Comparison of ENCODE assay signal across 9 mouse cellular contexts in genomic region chr19:16434879-16435278, GRCm38 (mm10). TPM values are rescaled to one million over a fixed set of nuclear protein-coding genes. Genes with fewer than 3 reads are reported as not detected.
A peak's percentile ranks its signal among the peaks of the same experiment; 100 is the strongest.
DNase-seq lines count a peak whose midpoint lies in the region; ATAC-seq lines count a peak whose summit lies in the region.
"Had no signal": no experiment of that assay in that cellular context is flagged by ENCODE, and none has a peak within 500 bp of the region (broad histone marks: within the 10 kb centered on the region; RNA-seq: fewer than 3 reads in every experiment).

No protein-coding gene starts in this region.

- peaks cover 65% of the 10 kb centered on the region for H3K27me3 ChIP-seq in forebrain, embryonic 10.5 days (ENCODE audit: poor library complexity, severe bottlenecking)
- H3K27me3 ChIP-seq in lung, embryonic 15.5 days, result no peaks in the 10 kb centered on the region

- H3K9ac ChIP-seq in lung, embryonic 15.5 days, result no peak overlapping the region

- H3K4me1 ChIP-seq in forebrain, embryonic 10.5 days, result peaks cover 50% of the 10 kb centered on the region
- H3K4me1 ChIP-seq in lung, embryonic 15.5 days, result peaks cover 45% of the 10 kb centered on the region

- 24% methylated on average over 9 of the region's 9 CpGs for WGBS in forebrain, embryonic 10.5 days
- 9% methylated on average over 9 of the region's 9 CpGs for WGBS in lung, embryonic 15.5 days

- H3K36me3 ChIP-seq in forebrain, embryonic 10.5 days (replicated peaks), result no peaks in the 10 kb centered on the region
- no peaks in the 10 kb centered on the region for H3K36me3 ChIP-seq in lung, embryonic 15.5 days

- H3K4me3 ChIP-seq in forebrain, embryonic 10.5 days, result peak overlapping the region; percentile 52
- H3K4me3 ChIP-seq in lung, embryonic 15.5 days, result peak overlapping the region; percentile 43

- peak; percentile 40 for ATAC-seq in inflammation-experienced regulatory T-cells, adult 6 months
- peak; percentile 9; the same call in 1 of the 2 replicates for ATAC-seq in lung, embryonic 15.5 days (ENCODE audit: borderline replicate concordance, extremely low read depth, low FRiP score, low TSS enrichment)

- H3K4me2 ChIP-seq in lung, embryonic 15.5 days, result peak overlapping the region; percentile 89

- H3K9me3 ChIP-seq in forebrain, embryonic 10.5 days, result no peaks in the 10 kb centered on the region
- no peaks in the 10 kb centered on the region for H3K9me3 ChIP-seq in lung, embryonic 15.5 days

- no peak overlapping the region for H3K27ac ChIP-seq in forebrain, embryonic 10.5 days
- peak overlapping the region; percentile 66 for H3K27ac ChIP-seq in lung, embryonic 15.5 days

- peak; percentile 35 for DNase-seq in gastrocnemius, adult 18-20 months (ENCODE audit: low spot score)
- no peak for DNase-seq in gastrocnemius, adult 8-10 months (ENCODE audit: low spot score in 2 of 2)
- no peak for DNase-seq in forebrain, embryonic 10.5 days (ENCODE audit: extremely low spot score, low spot score)
- peak; percentile 50 for DNase-seq in retina, postnatal 1 day
- DNase-seq in urinary bladder, postnatal 14 days (ENCODE audit: low spot score), result no peak
- no peak for DNase-seq in spleen, postnatal 36 days (ENCODE audit: low spot score in 2 of 2)

RNA-seq across cellular contexts. Expression of gene Gna14, which starts 0.7 kb away (rescaled TPM):
- 1 to 10 TPM in 1 of 2 experiments, under 1 TPM in 1; 0.64 to 1.5 TPM for total RNA-seq in gastrocnemius, adult 18-20 months (2021)
- total RNA-seq in gastrocnemius, adult 8-10 months (2022), result 1 to 10 TPM in 3 of 4 experiments, under 1 TPM in 1; 0.97 to 2.8 (median 1.1) TPM
- 2.6 and 3.5 TPM in 2 replicates for polyA plus RNA-seq in forebrain, embryonic 10.5 days (2016; fragmentation: Nextera tagmentation; extraction: Ambion mirVana)
- 1 to 10 TPM in 2 of 3 experiments, under 1 TPM in 1; 0.43 to 8.0 (median 3.8) TPM for polyA plus RNA-seq in inflammation-experienced regulatory T-cells, adult 6 months (2017; shearing (Covaris generic))
- polyA plus RNA-seq in lung, embryonic 15.5 days (2015; fragmentation: Nextera tagmentation; extraction: Ambion mirVana), result 12.4 TPM in 2 replicates
- polyA plus RNA-seq: erythroblast, embryonic 14.5 days had no signal

Comparison
In these comparisons a context has a peak if more than half of its experiments do, and no peak if none do; other contexts are left out.
1. DNase-seq: peak in gastrocnemius, adult 18-20 months (single experiment) and retina, postnatal 1 day (single experiment); none in gastrocnemius, adult 8-10 months (0 of 2), forebrain, embryonic 10.5 days (single experiment), urinary bladder, postnatal 14 days (single experiment) and spleen, postnatal 36 days (0 of 2).